Mouse (Mus musculus): Measurements from ENCODE around the gene Tmem150c.

The Tmem150c gene

DNA sequence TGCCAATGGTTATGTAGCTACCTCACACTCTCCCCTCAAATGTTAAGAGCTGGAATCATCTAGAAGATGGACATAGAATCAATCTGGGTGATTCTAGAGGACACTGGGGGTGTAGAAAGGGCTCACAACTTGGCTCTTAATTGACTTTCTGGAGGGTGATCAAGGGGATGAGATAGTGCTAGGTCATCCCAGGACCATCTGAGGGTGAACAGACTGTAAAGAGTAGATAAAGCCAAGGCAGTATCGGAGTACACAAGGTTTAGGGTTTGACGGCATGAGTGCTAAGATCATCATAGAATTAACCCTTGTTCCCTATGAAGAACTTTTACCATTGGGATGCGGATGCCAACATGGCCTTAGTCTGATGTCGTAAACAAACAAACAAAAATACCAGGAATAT lies 61.6 kb downstream of the Tmem150c start:
- no peak for DNase-seq (ENCODE audit: low spot score in 2 of 2)

DNA sequence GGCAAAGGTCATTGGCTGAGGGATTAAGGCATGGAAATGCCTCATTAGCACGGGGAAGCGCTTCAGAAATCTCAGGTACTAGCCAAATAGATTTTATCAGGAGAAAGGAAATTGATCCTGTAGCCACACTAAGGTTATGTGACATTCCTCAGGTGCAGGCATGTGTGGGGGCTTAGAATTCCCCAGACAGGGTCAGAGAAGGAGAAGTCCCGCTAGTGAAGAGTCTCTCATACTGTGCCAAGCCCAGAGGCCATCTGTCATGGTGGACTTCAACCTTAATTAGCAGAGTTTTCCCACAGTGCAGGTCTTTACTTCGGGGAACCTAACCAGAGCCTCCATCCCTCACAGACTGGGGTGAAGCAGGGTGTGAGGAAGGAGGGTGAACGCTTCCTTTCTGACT lies 62.7 kb downstream of the Tmem150c start:
- DNase-seq (ENCODE audit: low spot score in 2 of 2): no peak

- no peak for DNase-seq (ENCODE audit: low spot score in 2 of 2)
Observed at GRCm38 (mm10) chr5:100091602-100092001, 68.0 kb downstream of the Tmem150c start.

DNA sequence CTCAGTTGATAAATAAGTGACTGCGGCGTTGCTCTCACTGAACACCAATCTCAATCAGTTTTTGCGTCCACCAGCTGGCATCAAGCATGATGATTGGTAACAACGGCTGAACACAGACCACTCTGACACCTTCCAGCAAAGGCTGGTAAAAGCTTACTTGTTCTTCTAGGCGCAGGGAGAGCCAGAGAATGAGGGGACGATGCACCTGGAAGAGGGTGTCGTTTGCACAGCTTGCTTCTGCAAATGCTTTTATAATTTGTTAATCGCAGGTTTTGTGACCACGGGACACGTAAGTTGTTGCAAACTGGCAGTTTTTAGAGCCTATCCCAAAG lies 68.4 kb downstream of the Tmem150c start:
- no peak for DNase-seq (ENCODE audit: low spot score in 2 of 2)

DNA sequence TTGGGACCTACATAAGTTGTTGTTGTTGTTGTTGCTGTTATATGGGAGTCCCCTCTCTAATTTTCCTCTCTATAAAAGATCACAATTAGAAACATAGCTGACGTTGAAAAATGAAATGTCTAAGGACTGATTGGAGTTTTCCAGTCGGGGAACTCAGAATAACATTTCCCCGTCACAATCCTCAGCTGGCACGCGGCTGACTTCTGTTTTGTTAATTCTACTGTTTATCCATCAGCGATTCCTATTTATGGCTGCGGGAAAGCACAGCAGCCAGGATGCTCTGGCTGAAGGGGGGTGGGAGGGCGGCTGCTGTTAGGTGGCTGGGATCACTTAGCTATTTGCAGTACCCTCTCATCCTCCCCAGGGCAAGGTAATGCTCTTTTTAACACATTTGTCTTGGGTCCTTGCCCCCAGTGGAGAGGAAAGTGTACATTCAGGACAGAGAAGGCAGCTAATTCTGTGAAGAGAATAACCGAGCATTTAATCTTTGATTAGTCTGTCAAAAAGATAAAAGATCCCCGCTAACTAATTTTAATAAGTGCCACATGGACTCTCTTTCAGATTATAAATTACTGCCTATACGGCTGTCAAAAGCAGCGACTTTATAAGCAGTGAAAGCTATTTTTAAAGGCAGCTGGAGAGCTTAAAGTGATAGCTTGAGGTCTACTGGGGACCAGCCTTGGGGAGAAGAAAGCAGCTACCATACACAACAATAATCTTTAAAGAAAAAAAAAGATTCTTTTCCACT lies 68.9 kb downstream of the Tmem150c start:
- no peak for DNase-seq (ENCODE audit: low spot score in 2 of 2)

- no peak for DNase-seq (ENCODE audit: low spot score in 2 of 2)
Observed at GRCm38 (mm10) chr5:100085097-100085496, 74.5 kb downstream of the Tmem150c start.

GRCm38 (mm10) chr5:100083953-100084562 lies 75.5 kb downstream of the Tmem150c start:
- no peak for DNase-seq (ENCODE audit: low spot score in 2 of 2)

- no peak for DNase-seq (ENCODE audit: low spot score in 2 of 2)
Observed at GRCm38 (mm10) chr5:100082006-100082405, 77.6 kb downstream of the Tmem150c start.

DNA sequence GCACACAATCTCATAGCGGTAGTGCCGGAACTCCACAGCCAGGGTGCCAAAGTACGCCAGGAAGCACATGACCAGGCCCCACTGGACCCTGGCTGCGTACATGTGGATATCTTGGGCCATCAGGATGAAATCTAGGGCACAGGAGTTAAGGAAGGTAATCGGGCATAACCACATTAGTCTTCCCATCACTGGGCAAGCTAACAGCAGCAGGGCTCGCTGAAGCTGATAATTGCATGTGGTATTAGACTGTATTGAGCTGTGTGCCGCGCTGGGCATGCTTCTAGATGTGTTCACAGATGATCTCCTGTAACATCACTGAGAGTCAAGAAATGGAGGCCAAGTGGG lies 79.7 kb downstream of the Tmem150c start:
- no peak for DNase-seq (ENCODE audit: low spot score in 2 of 2)

DNA sequence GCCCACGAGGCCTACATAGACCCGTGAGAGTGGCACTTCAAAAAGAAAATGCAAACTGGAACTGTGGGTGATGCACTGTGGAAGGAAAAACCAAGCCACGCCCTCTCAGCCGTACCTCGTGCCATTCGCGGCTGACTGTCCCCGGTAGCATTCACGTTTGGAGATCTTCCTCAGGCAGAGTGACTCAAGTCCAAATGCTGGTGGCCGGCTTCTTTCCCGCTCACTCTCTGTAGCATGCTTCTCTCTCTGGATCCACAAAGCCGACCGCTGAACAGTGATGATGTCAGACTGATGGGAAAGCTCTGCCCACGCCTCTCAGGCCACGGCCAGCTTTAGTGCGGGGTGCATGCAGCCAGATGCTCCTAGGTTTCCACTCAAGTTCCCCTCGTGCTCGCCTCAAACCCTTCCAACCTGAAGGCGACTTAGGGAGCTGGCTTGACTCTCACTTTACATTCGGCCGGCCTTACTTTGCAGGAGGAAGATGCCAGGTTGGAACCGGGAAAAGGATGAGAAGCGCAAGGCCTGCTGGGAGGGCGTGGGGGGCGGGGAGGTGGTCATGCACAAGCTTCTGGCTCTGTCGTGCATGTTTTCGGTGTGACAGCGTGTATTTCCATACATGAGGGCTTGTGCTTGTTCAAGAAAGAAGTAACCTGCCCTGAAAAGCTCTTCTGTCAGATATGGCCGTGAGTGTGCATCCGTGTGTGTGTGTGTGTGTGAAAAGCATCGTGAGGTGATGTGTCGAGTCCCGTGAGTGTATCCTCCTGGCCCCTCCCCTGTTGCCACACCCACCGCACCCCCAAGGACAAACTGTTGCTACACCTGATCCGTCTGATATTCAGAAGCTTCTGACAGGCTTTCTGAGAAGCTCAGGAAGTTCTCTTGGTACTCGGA lies 80.3 kb downstream of the Tmem150c start:
- no peak for DNase-seq (ENCODE audit: low spot score in 2 of 2)

- no peak for DNase-seq (ENCODE audit: low spot score in 2 of 2)
Observed at GRCm38 (mm10) chr5:100074571-100074970, 85.0 kb downstream of the Tmem150c start.

DNA sequence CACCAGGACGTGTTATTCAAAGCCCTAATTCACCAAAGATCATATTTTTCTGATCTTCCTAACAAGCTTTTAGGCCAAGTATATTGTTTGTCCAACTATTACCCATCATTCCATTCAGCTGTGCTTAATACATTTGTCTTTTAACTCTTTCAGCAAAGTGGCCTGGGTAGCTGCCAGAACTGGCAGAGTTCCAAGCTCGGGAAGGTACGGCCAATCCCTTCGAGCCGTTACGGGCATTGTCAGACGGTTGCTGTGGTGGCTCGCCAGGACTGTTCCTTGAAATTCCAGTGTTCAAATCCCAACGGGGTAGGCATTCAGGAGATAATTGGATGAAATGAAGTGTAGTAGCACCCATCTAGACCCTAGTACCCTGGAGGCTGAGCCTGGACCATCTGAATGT lies 87.1 kb downstream of the Tmem150c start:
- no peak for DNase-seq (ENCODE audit: low spot score in 2 of 2)

DNA sequence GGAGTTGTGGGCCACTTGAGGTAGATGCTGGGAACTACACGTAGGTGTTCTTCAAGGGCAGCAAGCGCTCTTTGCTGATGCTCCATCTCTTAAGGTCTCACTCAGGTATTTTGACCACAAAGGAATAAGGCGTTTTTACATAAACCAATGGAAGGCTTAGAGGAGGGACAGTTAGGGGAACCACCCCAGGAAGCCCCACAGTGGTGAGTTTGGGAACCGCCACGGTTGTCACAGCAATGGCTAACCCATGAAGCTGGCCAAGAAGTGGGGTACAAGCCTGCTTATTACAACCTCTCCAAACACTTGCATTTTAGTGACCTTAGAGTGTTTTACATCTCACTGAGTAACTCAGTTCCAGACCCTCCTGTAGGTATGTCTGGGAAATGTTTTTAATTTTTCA lies 88.1 kb downstream of the Tmem150c start:
- DNase-seq (ENCODE audit: low spot score in 2 of 2): peak in 1 of 2 experiments; percentile 6

DNA sequence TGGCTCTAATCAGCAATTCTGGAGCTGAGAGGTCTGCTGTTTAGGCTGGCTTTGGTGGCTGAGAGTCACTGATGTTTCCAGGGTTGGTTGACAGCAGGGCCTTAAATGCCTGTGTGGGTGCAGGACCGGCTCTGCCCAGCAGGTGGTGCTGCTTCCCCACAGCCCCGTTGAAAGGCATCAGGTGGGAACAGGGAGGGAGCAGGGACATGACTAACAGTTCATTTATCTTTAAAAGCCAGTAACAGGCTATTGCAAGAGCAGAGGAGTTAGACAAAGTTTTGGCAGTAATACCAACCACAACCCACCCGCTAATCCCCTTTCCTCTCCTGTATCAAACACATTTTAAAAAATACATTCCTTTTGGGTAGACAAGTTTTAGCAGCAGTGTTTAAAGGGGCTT lies 89.4 kb downstream of the Tmem150c start:
- DNase-seq (ENCODE audit: low spot score in 2 of 2): peak; percentile 64 to 78

DNA sequence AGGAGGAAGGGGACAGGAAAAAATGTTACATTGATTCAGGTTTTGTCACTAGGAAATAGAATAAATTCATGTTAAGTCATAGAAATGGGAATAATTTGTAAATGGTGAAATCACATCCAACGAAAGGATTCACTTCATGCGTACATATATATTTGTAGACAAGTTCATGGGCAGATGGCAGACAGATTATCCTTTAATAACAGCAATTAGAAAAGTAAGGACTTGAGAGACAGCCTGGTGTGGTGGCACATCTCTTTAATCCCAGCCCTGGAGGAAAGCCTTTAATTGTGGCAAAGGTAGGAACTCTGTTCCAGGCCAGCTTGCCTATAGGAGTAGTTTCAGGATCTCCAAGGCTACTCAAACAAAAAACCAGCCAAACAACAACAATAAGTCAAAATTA lies 90.1 kb downstream of the Tmem150c start:
- no peak for DNase-seq (ENCODE audit: low spot score in 2 of 2)

DNA sequence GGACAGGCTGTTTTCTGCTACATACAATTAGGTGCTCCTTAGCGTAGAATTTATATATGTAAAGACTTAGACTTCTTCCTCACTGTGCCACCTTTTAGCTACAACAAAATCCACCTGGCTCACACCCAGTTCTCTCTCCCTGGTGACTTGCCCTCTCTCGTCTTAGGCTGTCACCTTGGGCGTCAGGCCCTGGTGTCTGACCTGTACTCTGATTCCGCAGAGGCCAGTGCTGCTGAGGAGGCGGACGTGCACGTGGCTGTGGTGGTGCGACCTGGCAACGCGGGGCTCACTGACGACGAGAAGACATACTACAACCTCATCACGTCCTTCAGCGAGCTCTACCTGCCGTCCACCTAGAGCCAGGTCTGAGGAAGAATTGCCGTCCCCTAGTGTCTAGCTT lies 92.0 kb downstream of the Tmem150c start:
- DNase-seq (ENCODE audit: low spot score in 2 of 2): no peak

GRCm38 (mm10) chr5:100060876-100061275 lies 98.7 kb downstream of the Tmem150c start:
- no peak for DNase-seq (ENCODE audit: low spot score in 2 of 2)

- DNase-seq (ENCODE audit: low spot score in 2 of 2): no peak
Observed at GRCm38 (mm10) chr5:100059326-100059725, 100.3 kb downstream of the Tmem150c start.

DNA sequence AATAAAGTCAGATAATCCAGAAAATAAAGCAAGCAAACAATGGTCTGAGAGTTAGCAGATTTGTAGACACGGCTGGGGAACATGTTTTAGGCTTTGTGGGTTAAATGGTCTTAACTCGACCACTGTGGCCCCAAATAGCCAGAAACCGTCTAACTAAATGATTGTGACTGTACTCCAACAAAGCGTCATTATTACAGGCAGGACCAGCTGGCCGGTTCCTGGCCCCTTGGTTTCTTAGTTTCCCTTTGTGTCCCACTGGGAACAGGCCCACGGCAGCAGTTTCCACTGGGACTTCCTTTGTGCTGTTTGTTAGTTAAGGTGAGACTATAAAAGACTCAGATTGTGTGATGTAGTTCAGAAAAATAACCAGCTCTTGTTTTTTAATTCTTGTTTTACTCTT lies 100.9 kb downstream of the Tmem150c start:
- DNase-seq (ENCODE audit: low spot score in 2 of 2): no peak

DNA sequence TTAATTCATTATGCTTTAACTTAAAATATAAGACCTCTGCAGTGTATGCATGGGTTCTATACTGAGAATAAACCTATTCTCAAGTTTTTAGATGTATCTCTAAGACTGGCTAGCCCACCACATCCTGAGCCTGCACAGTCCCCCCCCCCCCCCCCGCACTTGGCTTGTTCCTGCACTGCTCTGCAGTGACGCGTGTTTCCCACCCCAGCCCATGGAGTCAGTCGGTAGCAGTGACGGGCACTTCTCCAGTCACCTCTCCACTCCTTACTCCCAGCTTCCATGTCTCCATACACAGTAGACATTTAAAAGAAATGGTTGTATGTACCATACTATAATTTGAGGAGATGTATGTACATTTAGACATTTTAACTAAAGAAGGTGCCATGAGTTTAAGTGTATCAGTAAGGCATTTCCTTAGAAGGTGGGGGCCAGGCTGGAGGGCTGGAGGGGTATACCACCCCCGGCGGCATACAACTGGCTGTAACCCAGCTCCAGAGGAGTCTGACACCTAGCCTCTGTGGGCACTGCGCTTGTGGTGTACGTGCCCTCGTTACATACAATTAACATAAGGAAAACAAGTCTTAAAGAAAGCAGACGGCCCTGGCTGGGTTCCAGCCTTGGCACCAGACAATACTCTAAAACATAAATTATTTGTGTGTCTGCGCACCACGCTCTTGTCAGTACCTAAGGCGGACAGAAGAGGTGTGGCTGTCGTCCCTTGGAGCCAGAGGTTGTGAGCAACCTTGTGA lies 102.0 kb downstream of the Tmem150c start:
- DNase-seq (ENCODE audit: low spot score in 2 of 2): no peak

- DNase-seq (ENCODE audit: low spot score in 2 of 2): no peak
Observed at GRCm38 (mm10) chr5:100055866-100056369, 103.7 kb downstream of the Tmem150c start.

Data from natural killer cell, adult 2 months (primary cell).